Mouse (Mus musculus) lung, postnatal 0 days (tissue): ENCODE results near the gene Extl1.
A peak's percentile ranks its signal among the peaks of the same experiment; 100 is the strongest.

Source experiments
- CTCF ChIP-seq: IDR thresholded peaks from 2 replicates; pipeline ENCODE4 v1.5.1; 2016; ENCODE audit warnings: antibody characterized with exemption, mild to moderate bottlenecking
- EP300 ChIP-seq: IDR thresholded peaks from 2 replicates; pipeline ENCODE4 v1.6.1; 2016; ENCODE audit warnings: antibody characterized with exemption, mild to moderate bottlenecking, control low read depth

GRCm38 (mm10) chr4:134387268-134387667, 3.6 kb upstream of the Extl1 start:
- TF ChIP-seq CTCF (peak; percentile 55), EP300 (no peak)
